Mouse (Mus musculus) testis, adult 2 months (tissue): ENCODE measurements around the gene Slc26a3. TPM values are rescaled to one million over a fixed set of nuclear protein-coding genes. Genes with fewer than 3 reads are reported as not detected.
A peak's percentile ranks its signal among the peaks of the same experiment; 100 is the strongest.
"Not testable (repeated sequence)": the region's sequence is repeated elsewhere in the genome, so short reads cannot be mapped to it uniquely, and the experiment has no call there.

Source experiments
- H3K27ac ChIP-seq: fragments of 200-500 bp; 2 replicates; pipeline ENCODE4 v1.5.1; 2012; ENCODE audit warnings: low read depth, low read length; ENCODE audit not compliant: control insufficient read depth, insufficient read depth
- H3K27me3 ChIP-seq: fragments of 200-500 bp; 2 replicates; pipeline ENCODE4 v1.6.1; 2012; ENCODE audit warnings: mild to moderate bottlenecking, low read length, moderate library complexity; ENCODE audit not compliant: control insufficient read depth, insufficient read depth
- H3K36me3 ChIP-seq: fragments of 200-500 bp; 2 replicates; pipeline ENCODE4 v1.6.1; 2012; ENCODE audit warnings: mild to moderate bottlenecking, low read length; ENCODE audit not compliant: control insufficient read depth, insufficient read depth
- H3K4me1 ChIP-seq: fragments of 200-500 bp; 2 replicates; pipeline ENCODE4 v1.6.1; 2012; ENCODE audit warnings: low read length; ENCODE audit not compliant: control insufficient read depth, insufficient read depth
- H3K4me3 ChIP-seq: fragments of 200-500 bp; 2 replicates; pipeline ENCODE4 v1.5.1; 2012; ENCODE audit warnings: low read depth, mild to moderate bottlenecking, low read length, moderate library complexity, mixed read lengths; ENCODE audit not compliant: control insufficient read depth
- CTCF ChIP-seq: fragments of 200-500 bp; IDR thresholded peaks from 2 replicates; pipeline ENCODE4 v1.5.1; 2012; ENCODE audit warnings: low read depth, mild to moderate bottlenecking, inconsistent platforms, low read length, moderate library complexity; ENCODE audit not compliant: control insufficient read depth, insufficient read depth, insufficient replicate concordance
- POLR2A ChIP-seq: fragments of 200-500 bp; IDR thresholded peaks from 2 replicates; pipeline ENCODE4 v1.6.1; 2012; ENCODE audit warnings: low read depth, mild to moderate bottlenecking, inconsistent platforms, low read length, moderate library complexity; ENCODE audit not compliant: control insufficient read depth
- polyA plus RNA-seq: library from polyadenylated mRNA; depleted of rRNA; stranded (reverse); fragments of >200 nt; gene quantifications from 2 replicates; pipeline ENCODE4 v1.2.3, GENCODE M21; 2012

Gene Slc26a3
- polyA plus RNA-seq, 1 experiment = 0.07 TPM

GRCm38 (mm10) chr12:31462615-31463014 is 71.9 kb downstream of the Slc26a3 start:
- no peaks in the 10 kb centered on the region for H3K4me1 ChIP-seq
- H3K27ac ChIP-seq = no peak overlapping the region
- no peak overlapping the region for H3K4me3 ChIP-seq
- no peaks in the 10 kb centered on the region for H3K36me3 ChIP-seq
- no peaks in the 10 kb centered on the region for H3K27me3 ChIP-seq
- TF ChIP-seq CTCF (no peak), POLR2A (no peak)

- H3K27me3 ChIP-seq, H3K4me3 ChIP-seq, H3K4me1 ChIP-seq, H3K27ac ChIP-seq, H3K36me3 ChIP-seq: not testable (repeated sequence)
Observed at GRCm38 (mm10) chr12:31478182-31478581, 87.5 kb downstream of the Slc26a3 start.

- peaks cover 2% of the 10 kb centered on the region; the same call in 1 of the 2 replicates for H3K36me3 ChIP-seq
- no peaks in the 10 kb centered on the region for H3K4me1 ChIP-seq
- no peak overlapping the region for H3K4me3 ChIP-seq
- H3K27me3 ChIP-seq = no peaks in the 10 kb centered on the region
- no peak overlapping the region for H3K27ac ChIP-seq
- TF ChIP-seq CTCF = no peak
- TF ChIP-seq POLR2A = no peak
Observed at GRCm38 (mm10) chr12:31486431-31486830, 95.8 kb downstream of the Slc26a3 start.

DNA sequence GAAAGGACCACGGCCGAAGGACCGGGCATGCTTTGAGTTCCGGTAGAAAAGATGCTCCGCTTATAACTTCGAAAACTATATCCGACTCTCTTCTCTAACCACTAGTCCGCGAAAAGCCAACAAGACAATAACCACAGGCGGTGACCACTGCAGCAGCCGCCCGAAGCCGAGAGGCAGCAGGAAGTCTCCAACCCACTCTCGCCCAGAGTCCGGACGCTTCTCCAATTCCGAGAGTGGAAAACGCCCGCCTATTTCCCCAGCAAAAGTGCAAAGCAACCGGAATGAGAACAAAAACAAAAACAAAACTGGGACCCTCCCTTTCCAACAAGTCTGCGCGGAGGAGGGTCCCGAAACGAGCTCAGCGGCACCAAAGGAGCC is 108.3 kb downstream of the Slc26a3 start:
- no peaks in the 10 kb centered on the region for H3K27me3 ChIP-seq
- peak overlapping the region; percentile 95 for H3K4me3 ChIP-seq
- TF ChIP-seq POLR2A = no peak
- no peak for TF ChIP-seq CTCF
- peaks cover 4% of the 10 kb centered on the region for H3K36me3 ChIP-seq
- H3K4me1 ChIP-seq = peaks cover 4% of the 10 kb centered on the region; the same call in 1 of the 2 replicates
- H3K27ac ChIP-seq = peak overlapping the region; percentile 97

DNA sequence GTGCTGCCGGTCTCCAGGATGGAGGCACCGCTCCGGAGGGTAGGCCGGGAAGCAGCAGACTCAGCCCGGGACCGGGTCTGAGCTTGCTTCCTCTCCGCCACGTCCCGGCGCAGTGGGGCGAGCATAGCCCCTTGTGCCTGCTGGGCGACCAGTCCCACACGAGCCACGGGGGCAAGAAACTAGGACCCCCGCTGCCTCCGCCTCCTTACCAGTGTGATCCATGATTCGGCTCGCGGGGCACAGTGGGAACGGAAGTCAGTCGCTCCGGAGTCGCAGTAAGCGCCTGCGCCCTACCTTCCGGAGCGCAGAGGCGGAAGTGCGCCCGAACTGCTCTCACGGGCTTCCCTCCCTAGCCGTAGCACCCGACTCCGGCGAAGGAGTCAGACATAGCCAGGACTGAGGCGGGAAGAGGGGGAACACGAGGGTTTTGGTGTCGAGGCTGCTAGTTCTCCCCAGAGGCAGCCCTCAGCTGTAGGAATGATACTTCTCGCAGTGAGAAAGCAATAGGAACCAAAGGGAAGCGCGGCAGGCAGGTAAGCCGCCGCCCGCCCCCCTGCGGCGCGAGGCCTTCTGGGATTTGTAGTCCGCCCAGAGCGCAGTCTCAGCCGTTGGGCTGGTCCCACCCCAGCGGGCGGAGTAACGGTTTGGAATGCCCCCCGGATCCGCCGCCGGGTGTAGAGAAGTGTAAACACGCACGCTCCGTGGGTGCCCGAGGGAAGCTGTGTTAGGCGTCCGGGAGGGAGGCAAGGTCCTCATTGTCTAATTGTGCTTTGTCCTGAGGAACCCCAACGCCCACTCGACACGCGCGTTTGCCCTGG is 108.9 kb downstream of the Slc26a3 start, which contains the start of gene Cbll1:
Cbll1 (minus strand) TSS at position 303 of the 818 bp plus-strand sequence.
- Histone ChIP-seq H3K4me3 (peak within 1 kb of the TSS; percentile 95), H3K27ac (peak within 1 kb of the TSS; percentile 97), H3K36me3 (peaks cover 2% of the 10 kb centered on the region), H3K4me1 (peaks cover 4% of the 10 kb centered on the region; the same call in 1 of the 2 replicates), H3K27me3 (no peaks in the 10 kb centered on the region)
- TF ChIP-seq POLR2A (peak; percentile 87), CTCF (no peak)

GRCm38 (mm10) chr12:31500196-31500595 is 109.5 kb downstream of the Slc26a3 start:
- H3K4me3 ChIP-seq = peak overlapping the region; percentile 95
- H3K4me1 ChIP-seq = peaks cover 4% of the 10 kb centered on the region; the same call in 1 of the 2 replicates
- peaks cover 2% of the 10 kb centered on the region for H3K36me3 ChIP-seq
- no peak for TF ChIP-seq CTCF
- no peak for TF ChIP-seq POLR2A
- no peaks in the 10 kb centered on the region for H3K27me3 ChIP-seq
- H3K27ac ChIP-seq = peak overlapping the region; percentile 97

- H3K27me3 ChIP-seq = no peaks in the 10 kb centered on the region
- H3K36me3 ChIP-seq = peaks cover 2% of the 10 kb centered on the region
- peak overlapping the region; percentile 80 for H3K4me3 ChIP-seq
- peak overlapping the region; percentile 72 for H3K27ac ChIP-seq
- peaks cover 4% of the 10 kb centered on the region; the same call in 1 of the 2 replicates for H3K4me1 ChIP-seq
- TF ChIP-seq CTCF (no peak), POLR2A (no peak)
Observed at GRCm38 (mm10) chr12:31501266-31501665, 110.6 kb downstream of the Slc26a3 start.
